ENCODE assay signal across 18 mouse cellular contexts in genomic region chr11:87745632-87746555, GRCm38 (mm10). TPM values are rescaled to one million over a fixed set of nuclear protein-coding genes. Genes with fewer than 3 reads are reported as not detected.
A peak's percentile ranks its signal among the peaks of the same experiment; 100 is the strongest.
DNase-seq lines count a peak whose midpoint lies in the region; ATAC-seq and TF ChIP-seq lines count a peak whose summit lies in the region.
"Had no signal": no experiment of that assay in that cellular context is flagged by ENCODE, and none has a peak within 500 bp of the region (broad histone marks: within the 10 kb centered on the region; RNA-seq: fewer than 3 reads in every experiment).

No protein-coding gene starts in this region.

- no peak overlapping the region for H3K4me2 ChIP-seq in liver, embryonic 15.5 days
- H3K4me2 ChIP-seq in intestine, postnatal 0 days (replicated peaks; ENCODE audit: low read depth) = no peak overlapping the region
- H3K4me2 ChIP-seq: hindbrain, embryonic 13.5 days; lung, embryonic 15.5 days had no signal

- H3K36me3 ChIP-seq in megakaryocyte, embryonic 14.5 days (replicated peaks; ENCODE audit: low read length) = peaks cover 58% of the 10 kb centered on the region
- H3K36me3 ChIP-seq in liver, embryonic 15.5 days (replicated peaks) = peaks cover 49% of the 10 kb centered on the region
- H3K36me3 ChIP-seq in intestine, postnatal 0 days (ENCODE audit: control insufficient read depth, insufficient read depth) = peaks cover 26% of the 10 kb centered on the region

- H3K9me3 ChIP-seq in megakaryocyte, embryonic 14.5 days = no peaks in the 10 kb centered on the region
- no peaks in the 10 kb centered on the region for H3K9me3 ChIP-seq in liver, embryonic 15.5 days (replicated peaks)
- no peaks in the 10 kb centered on the region for H3K9me3 ChIP-seq in intestine, postnatal 0 days (ENCODE audit: control insufficient read depth)
- H3K9me3 ChIP-seq: hindbrain, embryonic 13.5 days; lung, embryonic 15.5 days had no signal

- H3K4me3 ChIP-seq in megakaryocyte, embryonic 14.5 days (replicated peaks) = peak overlapping the region; percentile 18
- no peak overlapping the region for H3K4me3 ChIP-seq in bone marrow, adult 2 months (replicated peaks; ENCODE audit: control insufficient read depth, low read depth, low read length)
- H3K4me3 ChIP-seq in liver, embryonic 15.5 days (replicated peaks) = no peak overlapping the region
- no peak overlapping the region for H3K4me3 ChIP-seq in intestine, postnatal 0 days (ENCODE audit: low read depth, low read length)
- H3K4me3 ChIP-seq: hindbrain, embryonic 13.5 days; layer of hippocampus, adult 2 months; lung, embryonic 15.5 days had no signal

- no peaks in the 10 kb centered on the region for H3K27me3 ChIP-seq in megakaryocyte, embryonic 14.5 days (replicated peaks)
- no peaks in the 10 kb centered on the region for H3K27me3 ChIP-seq in liver, embryonic 15.5 days
- H3K27me3 ChIP-seq in intestine, postnatal 0 days (replicated peaks; ENCODE audit: control insufficient read depth, insufficient read depth, low read length) = no peaks in the 10 kb centered on the region
- H3K27me3 ChIP-seq: lung, embryonic 15.5 days; Patski had no signal

- TF ChIP-seq POLR2A in bone marrow, adult 2 months (IDR thresholded peaks at IDR 0.05; ENCODE audit: borderline replicate concordance, control insufficient read depth, low read depth, low read length) = no peak

- no peak for TF ChIP-seq CTCF in bone marrow, adult 2 months (IDR thresholded peaks at IDR 0.05; ENCODE audit: control insufficient read depth, insufficient read depth, low read length)
- TF ChIP-seq CTCF in intestine, postnatal 0 days (IDR thresholded peaks at IDR 0.05; ENCODE audit: low read depth) = no peak

- WGBS in bone marrow, adult 2 months = 84% methylated on average over 9 of the region's 9 CpGs
- WGBS in liver, embryonic 15.5 days (ENCODE audit: insufficient replicate concordance) = 78% methylated on average over 9 of the region's 9 CpGs
- WGBS in intestine, postnatal 0 days = 71% methylated on average over 9 of the region's 9 CpGs

- no peak overlapping the region for H3K9ac ChIP-seq in liver, embryonic 15.5 days
- no peak overlapping the region for H3K9ac ChIP-seq in intestine, postnatal 0 days (ENCODE audit: low read depth, low read length)
- H3K9ac ChIP-seq: forebrain, postnatal 0 days; hindbrain, embryonic 13.5 days; lung, embryonic 15.5 days had no signal

- peak overlapping the region; percentile 77 for H3K27ac ChIP-seq in bone marrow, adult 2 months (ENCODE audit: control insufficient read depth, insufficient read depth, low read depth, low read length, poor library complexity)
- H3K27ac ChIP-seq in liver, embryonic 15.5 days (replicated peaks) = peak overlapping the region; percentile 51
- H3K27ac ChIP-seq in intestine, postnatal 0 days (ENCODE audit: low read depth, low read length) = no peak overlapping the region
- H3K27ac ChIP-seq: hindbrain, embryonic 13.5 days; kidney, postnatal 0 days; layer of hippocampus, adult 2 months; lung, embryonic 15.5 days had no signal

- H3K4me1 ChIP-seq in megakaryocyte, embryonic 14.5 days = peaks cover 71% of the 10 kb centered on the region
- peaks cover 14% of the 10 kb centered on the region for H3K4me1 ChIP-seq in bone marrow, adult 2 months (ENCODE audit: control insufficient read depth, insufficient read depth, low read length)
- H3K4me1 ChIP-seq in liver, embryonic 15.5 days (replicated peaks) = peaks cover 53% of the 10 kb centered on the region
- no peaks in the 10 kb centered on the region for H3K4me1 ChIP-seq in intestine, postnatal 0 days (replicated peaks; ENCODE audit: control insufficient read depth, insufficient read depth, low read length)
- H3K4me1 ChIP-seq: hindbrain, embryonic 13.5 days had no signal

- ATAC-seq in megakaryocyte, adult 5-6 weeks (ENCODE audit: poor library complexity, severe bottlenecking) = no peak
- no peak for ATAC-seq in liver, embryonic 15.5 days (ENCODE audit: insufficient read depth)
- no peak for ATAC-seq in intestine, postnatal 0 days
- ATAC-seq: forebrain, postnatal 0 days; Patski had no signal

- peak; percentile 54 for DNase-seq in thymus, postnatal 25 days
- DNase-seq in cerebellum, adult 11-12 months = no peak
- DNase-seq: adrenal gland, postnatal 25 days; cerebellum, adult 8-10 months; forebrain, postnatal 0 days; kidney, adult 11 months had no signal

RNA-seq across cellular contexts. Expression of gene Supt4a, which starts 8.5 kb away (rescaled TPM):
- polyA plus RNA-seq in megakaryocyte, embryonic 14.5 days (2012; ENCODE audit: insufficient read depth, low replicate concordance) = 5.6 and 15.5 TPM in 2 replicates
- total RNA-seq in megakaryocyte, adult 5-6 weeks (2015) = 200 and 205 TPM in 2 replicates
- total RNA-seq in megakaryocyte, adult 5-6 weeks (2017) = 58.9 and 59.0 TPM in 2 replicates
- 38.9 and 127 TPM in 2 replicates for polyA plus RNA-seq in bone marrow, adult 2 months (2011; ENCODE audit: insufficient read depth, insufficient read length, low replicate concordance, missing spikeins)
- polyA plus RNA-seq in liver, embryonic 15.5 days (2015; fragmentation: Nextera tagmentation; extraction: Ambion mirVana) = 177 and 195 TPM in 2 replicates
- 79.7 and 87.5 TPM in 2 replicates for polyA plus RNA-seq in intestine, postnatal 0 days (2015; fragmentation: Nextera tagmentation; extraction: Ambion mirVana)

RNA-seq across cellular contexts. Expression of gene Tspoap1, which starts 14.4 kb away (rescaled TPM):
- polyA plus RNA-seq in megakaryocyte, embryonic 14.5 days (2012; ENCODE audit: insufficient read depth, low replicate concordance) = 12.9 and 13.9 TPM in 2 replicates
- 5.4 and 8.0 TPM in 2 replicates for total RNA-seq in megakaryocyte, adult 5-6 weeks (2015)
- 6.1 and 8.6 TPM in 2 replicates for total RNA-seq in megakaryocyte, adult 5-6 weeks (2017)
- polyA plus RNA-seq in bone marrow, adult 2 months (2011; ENCODE audit: insufficient read depth, insufficient read length, low replicate concordance, missing spikeins) = 18.0 and 50.9 TPM in 2 replicates
- 3.3 and 3.5 TPM in 2 replicates for polyA plus RNA-seq in liver, embryonic 15.5 days (2015; fragmentation: Nextera tagmentation; extraction: Ambion mirVana)
- polyA plus RNA-seq in intestine, postnatal 0 days (2015; fragmentation: Nextera tagmentation; extraction: Ambion mirVana) = 0.33 and 0.61 TPM in 2 replicates
- total RNA-seq: gastrocnemius, adult 18-20 months had no signal

RNA-seq across cellular contexts. Expression of gene Mpo, which starts 47.5 kb away (rescaled TPM):
- polyA plus RNA-seq in megakaryocyte, embryonic 14.5 days (2012; ENCODE audit: insufficient read depth, low replicate concordance) = 30.8 and 297 TPM in 2 replicates
- 284 and 331 TPM in 2 replicates for total RNA-seq in megakaryocyte, adult 5-6 weeks (2015)
- 235 and 273 TPM in 2 replicates for total RNA-seq in megakaryocyte, adult 5-6 weeks (2017)
- polyA plus RNA-seq in bone marrow, adult 2 months (2011; ENCODE audit: insufficient read depth, insufficient read length, low replicate concordance, missing spikeins) = 330 and 630 TPM in 2 replicates
- polyA plus RNA-seq in liver, embryonic 15.5 days (2015; fragmentation: Nextera tagmentation; extraction: Ambion mirVana) = 448 and 474 TPM in 2 replicates
- 0.12 and 0.27 TPM in 2 replicates for polyA plus RNA-seq in intestine, postnatal 0 days (2015; fragmentation: Nextera tagmentation; extraction: Ambion mirVana)
- total RNA-seq: adrenal gland, postnatal 25 days; gastrocnemius, adult 18-20 months; layer of hippocampus, adult 2 months; midbrain, postnatal 0 days had no signal
- polyA plus RNA-seq: forebrain, postnatal 0 days; midbrain, postnatal 0 days; Patski had no signal

Comparison
In these comparisons a context has a peak if more than half of its experiments do, and no peak if none do; other contexts are left out.
1. RNA of gene Mpo, which starts 47.5 kb away (polyA plus RNA-seq): 330 to 630 TPM in bone marrow, adult 2 months, 448 to 474 TPM in liver, embryonic 15.5 days and 30.8 to 297 TPM in megakaryocyte, embryonic 14.5 days; 0.12 to 0.27 TPM in intestine, postnatal 0 days; every median in the first group is over 10 times any median in the second.